Mouse (Mus musculus): ENCODE data around the gene Syngr1. TPM values are rescaled to one million over a fixed set of nuclear protein-coding genes. Genes with fewer than 3 reads are reported as not detected.

Gene Syngr1
- polyA plus RNA-seq, 1 experiment from 2014 or later = 16.0 TPM

- no peak overlapping the region for H3K4me2 ChIP-seq (ENCODE audit: low read depth, low read length)
Observed at GRCm38 (mm10) chr15:80101503-80101902, 10.4 kb downstream of the Syngr1 start.

GRCm38 (mm10) chr15:80102495-80102894 is 11.4 kb downstream of the Syngr1 start:
- no peak overlapping the region for H3K27ac ChIP-seq (ENCODE audit: low read length)
- 73% methylated on average over 6 of the region's 6 CpGs for WGBS
- ATAC-seq = peak; percentile 3; the same call in 1 of the 2 replicates
- peaks cover 21% of the 10 kb centered on the region; the same call in 1 of the 2 replicates for H3K4me1 ChIP-seq (ENCODE audit: control insufficient read depth, insufficient read depth, low read length)
- no peaks in the 10 kb centered on the region for H3K9me3 ChIP-seq (ENCODE audit: control insufficient read depth, low read length)
- no peak overlapping the region for H3K4me2 ChIP-seq (ENCODE audit: low read depth, low read length)
- H3K36me3 ChIP-seq (ENCODE audit: control insufficient read depth, insufficient read depth, low read length) = no peaks in the 10 kb centered on the region
- no peak overlapping the region for H3K4me3 ChIP-seq (ENCODE audit: low read length)
- H3K27me3 ChIP-seq (replicated peaks; ENCODE audit: control insufficient read depth, insufficient read depth, low read length) = no peaks in the 10 kb centered on the region
- H3K9ac ChIP-seq (ENCODE audit: low read depth, low read length) = no peak overlapping the region

More at GRCm38 (mm10) chr15:80101503-80101902, 10.4 kb downstream of the Syngr1 start:
- 77% methylated on average over 6 of the region's 6 CpGs for WGBS
- no peak overlapping the region for H3K9ac ChIP-seq (ENCODE audit: low read depth, low read length)
- no peak for ATAC-seq
- H3K4me3 ChIP-seq (ENCODE audit: low read length) = no peak overlapping the region
- no peaks in the 10 kb centered on the region for H3K27me3 ChIP-seq (replicated peaks; ENCODE audit: control insufficient read depth, insufficient read depth, low read length)
- no peaks in the 10 kb centered on the region for H3K9me3 ChIP-seq (ENCODE audit: control insufficient read depth, low read length)
- peaks cover 31% of the 10 kb centered on the region; the same call in 1 of the 2 replicates for H3K4me1 ChIP-seq (ENCODE audit: control insufficient read depth, insufficient read depth, low read length)
- H3K36me3 ChIP-seq (ENCODE audit: control insufficient read depth, insufficient read depth, low read length) = no peaks in the 10 kb centered on the region
- no peak overlapping the region for H3K27ac ChIP-seq (ENCODE audit: low read length)

GRCm38 (mm10) chr15:80105490-80106410 is 14.6 kb downstream of the Syngr1 start:
- WGBS = 68% methylated on average over 12 of the region's 12 CpGs
- H3K9me3 ChIP-seq (ENCODE audit: control insufficient read depth, low read length) = no peaks in the 10 kb centered on the region
- no peak overlapping the region for H3K4me3 ChIP-seq (ENCODE audit: low read length)
- no peaks in the 10 kb centered on the region for H3K36me3 ChIP-seq (ENCODE audit: control insufficient read depth, insufficient read depth, low read length)
- no peak overlapping the region for H3K9ac ChIP-seq (ENCODE audit: low read depth, low read length)
- H3K4me1 ChIP-seq (ENCODE audit: control insufficient read depth, insufficient read depth, low read length) = 0 out of 2 replicates have a peak, but pooled peaks cover 10% of the 10 kb centered on the region
- H3K4me2 ChIP-seq (ENCODE audit: low read depth, low read length) = no peak overlapping the region
- peak overlapping the region; percentile 71 for H3K27ac ChIP-seq (ENCODE audit: low read length)
- ATAC-seq = peak; percentile 28; the same call in 1 of the 2 replicates
- no peaks in the 10 kb centered on the region for H3K27me3 ChIP-seq (replicated peaks; ENCODE audit: control insufficient read depth, insufficient read depth, low read length)

GRCm38 (mm10) chr15:80107143-80107542 is 16.0 kb downstream of the Syngr1 start:
- Histone ChIP-seq H3K36me3 (ENCODE audit: control insufficient read depth, insufficient read depth, low read length) (0 out of 2 replicates have a peak, but pooled peaks cover 2% of the 10 kb centered on the region), H3K9ac (ENCODE audit: low read depth, low read length) (no peak overlapping the region), H3K9me3 (ENCODE audit: control insufficient read depth, low read length) (no peaks in the 10 kb centered on the region), H3K27me3 (replicated peaks; ENCODE audit: control insufficient read depth, insufficient read depth, low read length) (no peaks in the 10 kb centered on the region), H3K4me3 (ENCODE audit: low read length) (no peak overlapping the region), H3K4me1 (ENCODE audit: control insufficient read depth, insufficient read depth, low read length) (0 out of 2 replicates have a peak, but pooled peaks cover 10% of the 10 kb centered on the region), H3K27ac (ENCODE audit: low read length) (no peak overlapping the region), H3K4me2 (ENCODE audit: low read depth, low read length) (no peak overlapping the region)
- ATAC-seq = no peak
- WGBS = 89% methylated on average over 8 of the region's 8 CpGs

- peaks cover under 1% of the 10 kb centered on the region; the same call in 1 of the 2 replicates for H3K9me3 ChIP-seq (ENCODE audit: control insufficient read depth, low read length)
- H3K9ac ChIP-seq (ENCODE audit: low read depth, low read length) = no peak overlapping the region
- no peak overlapping the region for H3K4me2 ChIP-seq (ENCODE audit: low read depth, low read length)
- WGBS = 81% methylated on average over 3 of the region's 3 CpGs
- H3K27me3 ChIP-seq (replicated peaks; ENCODE audit: control insufficient read depth, insufficient read depth, low read length) = no peaks in the 10 kb centered on the region
- H3K36me3 ChIP-seq (ENCODE audit: control insufficient read depth, insufficient read depth, low read length) = 0 out of 2 replicates have a peak, but pooled peaks cover 2% of the 10 kb centered on the region
- no peak overlapping the region for H3K27ac ChIP-seq (ENCODE audit: low read length)
- 0 out of 2 replicates have a peak, but pooled peaks cover 10% of the 10 kb centered on the region for H3K4me1 ChIP-seq (ENCODE audit: control insufficient read depth, insufficient read depth, low read length)
- no peak for ATAC-seq
- no peak overlapping the region for H3K4me3 ChIP-seq (ENCODE audit: low read length)
Observed at GRCm38 (mm10) chr15:80107575-80107974, 16.4 kb downstream of the Syngr1 start.

GRCm38 (mm10) chr15:80111436-80111835 is 20.3 kb downstream of the Syngr1 start:
- no peak for ATAC-seq
- H3K27me3 ChIP-seq (replicated peaks; ENCODE audit: control insufficient read depth, insufficient read depth, low read length) = no peaks in the 10 kb centered on the region
- no peak overlapping the region for H3K27ac ChIP-seq (ENCODE audit: low read length)
- WGBS = 76% methylated on average over 12 of the region's 12 CpGs
- peaks cover 3% of the 10 kb centered on the region; the same call in 1 of the 2 replicates for H3K4me1 ChIP-seq (ENCODE audit: control insufficient read depth, insufficient read depth, low read length)
- H3K36me3 ChIP-seq (ENCODE audit: control insufficient read depth, insufficient read depth, low read length) = 0 out of 2 replicates have a peak, but pooled peaks cover 2% of the 10 kb centered on the region
- no peak overlapping the region for H3K4me3 ChIP-seq (ENCODE audit: low read length)
- H3K4me2 ChIP-seq (ENCODE audit: low read depth, low read length) = no peak overlapping the region
- peaks cover 3% of the 10 kb centered on the region; the same call in 1 of the 2 replicates for H3K9me3 ChIP-seq (ENCODE audit: control insufficient read depth, low read length)
- no peak overlapping the region for H3K9ac ChIP-seq (ENCODE audit: low read depth, low read length)

- H3K27me3 ChIP-seq (replicated peaks; ENCODE audit: control insufficient read depth, insufficient read depth, low read length) = no peaks in the 10 kb centered on the region
- H3K4me2 ChIP-seq (ENCODE audit: low read depth, low read length) = no peak overlapping the region
- no peak overlapping the region for H3K27ac ChIP-seq (ENCODE audit: low read length)
- peaks cover 3% of the 10 kb centered on the region; the same call in 1 of the 2 replicates for H3K4me1 ChIP-seq (ENCODE audit: control insufficient read depth, insufficient read depth, low read length)
- ATAC-seq = no peak
- WGBS = 62% methylated on average over 2 of the region's 2 CpGs
- no peak overlapping the region for H3K9ac ChIP-seq (ENCODE audit: low read depth, low read length)
- H3K9me3 ChIP-seq (ENCODE audit: control insufficient read depth, low read length) = peaks cover 3% of the 10 kb centered on the region; the same call in 1 of the 2 replicates
- 0 out of 2 replicates have a peak, but pooled peaks cover 2% of the 10 kb centered on the region for H3K36me3 ChIP-seq (ENCODE audit: control insufficient read depth, insufficient read depth, low read length)
- H3K4me3 ChIP-seq (ENCODE audit: low read length) = no peak overlapping the region
Observed at GRCm38 (mm10) chr15:80112499-80112898, 21.4 kb downstream of the Syngr1 start.

GRCm38 (mm10) chr15:80114414-80114813 is 23.3 kb downstream of the Syngr1 start:
- H3K27me3 ChIP-seq (replicated peaks; ENCODE audit: control insufficient read depth, insufficient read depth, low read length) = no peaks in the 10 kb centered on the region
- peaks cover 3% of the 10 kb centered on the region; the same call in 1 of the 2 replicates for H3K4me1 ChIP-seq (ENCODE audit: control insufficient read depth, insufficient read depth, low read length)
- H3K4me3 ChIP-seq (ENCODE audit: low read length) = no peak overlapping the region
- 84% methylated on average over 7 of the region's 7 CpGs for WGBS
- H3K36me3 ChIP-seq (ENCODE audit: control insufficient read depth, insufficient read depth, low read length) = 0 out of 2 replicates have a peak, but pooled peaks cover 2% of the 10 kb centered on the region
- H3K27ac ChIP-seq (ENCODE audit: low read length) = no peak overlapping the region
- H3K9ac ChIP-seq (ENCODE audit: low read depth, low read length) = no peak overlapping the region
- H3K9me3 ChIP-seq (ENCODE audit: control insufficient read depth, low read length) = peaks cover 3% of the 10 kb centered on the region; the same call in 1 of the 2 replicates
- ATAC-seq = no peak
- H3K4me2 ChIP-seq (ENCODE audit: low read depth, low read length) = no peak overlapping the region

GRCm38 (mm10) chr15:80115256-80115655 is 24.1 kb downstream of the Syngr1 start:
- Histone ChIP-seq H3K9ac (ENCODE audit: low read depth, low read length) (no peak overlapping the region), H3K4me2 (ENCODE audit: low read depth, low read length) (no peak overlapping the region), H3K27me3 (replicated peaks; ENCODE audit: control insufficient read depth, insufficient read depth, low read length) (no peaks in the 10 kb centered on the region), H3K9me3 (ENCODE audit: control insufficient read depth, low read length) (peaks cover 3% of the 10 kb centered on the region; the same call in 1 of the 2 replicates), H3K4me1 (ENCODE audit: control insufficient read depth, insufficient read depth, low read length) (peaks cover 3% of the 10 kb centered on the region; the same call in 1 of the 2 replicates), H3K36me3 (ENCODE audit: control insufficient read depth, insufficient read depth, low read length) (0 out of 2 replicates have a peak, but pooled peaks cover 2% of the 10 kb centered on the region), H3K4me3 (ENCODE audit: low read length) (no peak overlapping the region), H3K27ac (ENCODE audit: low read length) (no peak overlapping the region)
- ATAC-seq = no peak
- WGBS = 61% methylated on average over 5 of the region's 5 CpGs
